Mouse (Mus musculus) kidney, postnatal 0 days (tissue): ENCODE measurements around the gene Grik1. TPM values are rescaled to one million over a fixed set of nuclear protein-coding genes. Genes with fewer than 3 reads are reported as not detected.

Source experiments
- ATAC-seq: fragments of 200-750 bp; cut with Nextera tagmentation; replicated peaks from 2 replicates; pipeline ENCODE4 v1.8.0; 2017; ENCODE audit warnings: low read depth, moderate number of reproducible peaks, moderate TSS enrichment, moderate library complexity; ENCODE audit not compliant: low FRiP score
- DNase-seq: peaks from one replicate; pipeline ENCODE4 v3.0.0-alpha.2; 2016; ENCODE audit warnings: low spot score
- H3K27ac ChIP-seq: fragments of 300-500 bp; sonication (generic); 2 replicates; pipeline ENCODE4 v1.5.1; 2014; ENCODE audit warnings: mild to moderate bottlenecking
- H3K27me3 ChIP-seq: fragments of 300-500 bp; sonication (generic); 2 replicates; pipeline ENCODE4 v1.6.1; 2014; ENCODE audit warnings: low read length, mixed read lengths; ENCODE audit not compliant: insufficient read depth
- H3K36me3 ChIP-seq: fragments of 300-500 bp; sonication (generic); 2 replicates; pipeline ENCODE4 v1.6.1; 2014; ENCODE audit warnings: low read length, mixed read lengths; ENCODE audit not compliant: insufficient read depth
- H3K4me1 ChIP-seq: fragments of 300-500 bp; sonication (generic); replicated peaks from 2 replicates; pipeline ENCODE4 v1.6.1; 2014; ENCODE audit warnings: antibody characterized with exemption, low read length, mixed read lengths; ENCODE audit not compliant: insufficient read depth
- H3K4me2 ChIP-seq: fragments of 300-500 bp; sonication (generic); 2 replicates; pipeline ENCODE4 v1.6.1; 2014; ENCODE audit warnings: mild to moderate bottlenecking, low read length, moderate library complexity, mixed read lengths
- H3K4me3 ChIP-seq: fragments of 300-500 bp; sonication (generic); replicated peaks from 2 replicates; pipeline ENCODE4 v1.5.1; 2014; ENCODE audit warnings: low read depth, low read length
- H3K9ac ChIP-seq: fragments of 300-500 bp; sonication (generic); 2 replicates; pipeline ENCODE4 v1.6.1; 2014; ENCODE audit warnings: low read depth, low read length
- H3K9me3 ChIP-seq: fragments of 300-500 bp; sonication (generic); replicated peaks from 2 replicates; pipeline ENCODE4 v1.6.1; 2016; ENCODE audit warnings: low read length, inconsistent platforms, mixed read lengths
- CTCF ChIP-seq: IDR thresholded peaks from 2 replicates; pipeline ENCODE4 v1.5.1; 2016; ENCODE audit warnings: antibody characterized with exemption, low read depth, mild to moderate bottlenecking, moderate library complexity
- whole genome bisulfite sequencing: fragments of 180-500 bp; shearing (Covaris S2); extraction: QIAGEN DNeasy Blood & Tissue Kit; methylation state at CpG from one replicate; pipeline ENCODE4 v1.1.7; 2014; 5-methylcytosine and 5-hydroxymethylcytosine counted together
- polyA plus RNA-seq: library from polyadenylated mRNA; unstranded; fragments of >200 nt; fragmentation: Nextera tagmentation; extraction: Ambion mirVana; gene quantifications from 2 replicates; pipeline ENCODE4 v1.2.1, GENCODE M21; 2015

Gene Grik1
- polyA plus RNA-seq, 1 experiment from 2014 or later = 0.34 TPM

DNA sequence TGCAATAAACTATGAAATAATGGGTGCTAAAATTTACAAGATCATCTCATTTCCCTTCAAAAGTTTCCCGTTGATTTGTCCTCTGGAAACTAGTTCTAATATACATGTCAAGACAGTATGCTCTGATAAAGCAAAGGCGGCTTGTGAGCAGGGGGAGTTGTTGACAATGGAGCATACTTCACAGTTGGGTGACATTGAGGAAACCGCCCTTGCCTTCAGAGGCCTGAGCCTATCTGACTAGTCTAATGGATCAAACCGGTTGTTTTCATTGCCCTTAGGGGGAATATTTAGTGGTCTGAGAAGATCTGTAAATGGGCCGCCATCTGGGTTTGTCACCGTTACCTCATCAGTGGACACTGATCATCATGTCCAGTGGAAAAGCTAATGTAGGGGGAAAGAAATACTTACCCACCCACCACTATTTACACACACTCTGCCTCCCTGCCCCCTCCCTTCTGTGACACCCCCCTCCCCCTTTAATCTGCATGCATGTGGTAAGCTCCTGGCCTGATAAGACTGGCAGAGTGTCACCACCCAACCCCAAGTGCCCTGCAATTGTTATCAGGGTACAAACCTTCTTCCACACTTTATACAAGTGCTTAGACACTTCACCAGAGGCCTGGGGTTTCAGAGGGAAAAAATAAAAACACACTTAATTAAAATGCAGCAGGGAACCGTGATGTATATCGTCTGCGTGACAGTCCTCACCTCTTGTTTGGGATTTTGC lies 335.2 kb downstream of the Grik1 start:
- no peak overlapping the region for H3K4me3 ChIP-seq
- H3K36me3 ChIP-seq = no peaks in the 10 kb centered on the region
- no peak overlapping the region for H3K27ac ChIP-seq
- WGBS = 48% methylated on average over 9 of the region's 9 CpGs
- TF ChIP-seq CTCF = no peak
- H3K27me3 ChIP-seq = no peaks in the 10 kb centered on the region
- DNase-seq (peak; percentile 65), ATAC-seq (peak; percentile 62)
- H3K9ac ChIP-seq = no peak overlapping the region
- H3K9me3 ChIP-seq = no peaks in the 10 kb centered on the region
- 0 out of 2 replicates have a peak, but pooled peaks cover 3% of the 10 kb centered on the region for H3K4me1 ChIP-seq
- H3K4me2 ChIP-seq = no peak overlapping the region

DNA sequence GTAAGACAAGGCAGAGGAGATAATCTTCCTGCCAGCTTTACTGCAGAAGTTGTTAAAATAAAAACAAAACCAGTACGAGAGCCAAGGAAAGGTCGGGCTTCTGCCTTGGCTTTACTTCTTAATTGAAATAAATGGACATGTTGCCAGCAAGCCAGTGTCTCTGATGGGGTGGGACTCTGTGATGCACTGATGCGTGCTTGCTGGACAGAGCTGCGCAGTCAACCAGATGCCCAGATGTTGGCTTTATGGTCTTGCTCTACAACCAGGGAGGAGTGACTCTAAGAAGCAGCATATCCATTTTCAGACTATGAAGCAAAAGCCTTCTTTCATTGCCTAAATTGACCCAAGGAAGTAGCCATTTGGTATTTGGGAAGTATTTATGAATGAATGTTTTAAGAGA lies 336.9 kb downstream of the Grik1 start:
- 52% methylated on average over 4 of the region's 4 CpGs for WGBS
- TF ChIP-seq CTCF = no peak
- ATAC-seq = 0 out of 2 replicates have a peak, but pooled peaks have one; percentile 44
- Histone ChIP-seq H3K4me2 (no peak overlapping the region), H3K9me3 (no peaks in the 10 kb centered on the region), H3K36me3 (no peaks in the 10 kb centered on the region), H3K9ac (no peak overlapping the region), H3K27me3 (no peaks in the 10 kb centered on the region), H3K27ac (no peak overlapping the region), H3K4me1 (0 out of 2 replicates have a peak, but pooled peaks cover 3% of the 10 kb centered on the region), H3K4me3 (no peak overlapping the region)
- DNase-seq = peak; percentile 47

DNA sequence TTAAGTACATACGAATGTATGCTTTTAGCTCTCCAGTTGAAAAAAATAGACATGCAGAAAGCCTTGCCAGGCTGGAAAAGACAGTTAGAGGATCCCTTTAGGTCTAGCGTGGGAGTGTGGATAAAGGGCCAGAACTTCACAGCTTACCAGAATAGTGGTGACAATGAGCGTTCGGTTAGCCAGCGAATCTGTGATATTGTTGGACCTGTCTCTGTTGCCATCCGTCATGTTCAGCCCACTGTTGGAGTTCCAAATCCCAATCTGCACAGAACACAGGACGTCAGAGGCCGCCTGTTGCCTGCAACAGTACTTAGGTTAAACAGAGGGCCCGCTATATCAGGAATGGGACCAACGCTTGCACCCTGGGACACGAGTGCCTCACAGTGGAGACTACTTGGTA lies 340.2 kb downstream of the Grik1 start:
- H3K4me1 ChIP-seq = 0 out of 2 replicates have a peak, but pooled peaks cover 3% of the 10 kb centered on the region
- no peak overlapping the region for H3K9ac ChIP-seq
- DNase-seq (no peak), ATAC-seq (no peak)
- H3K36me3 ChIP-seq = no peaks in the 10 kb centered on the region
- no peak overlapping the region for H3K4me2 ChIP-seq
- TF ChIP-seq CTCF = no peak
- H3K4me3 ChIP-seq = no peak overlapping the region
- H3K27ac ChIP-seq = no peak overlapping the region
- H3K27me3 ChIP-seq = no peaks in the 10 kb centered on the region
- 80% methylated on average over 11 of the region's 11 CpGs for WGBS
- no peaks in the 10 kb centered on the region for H3K9me3 ChIP-seq

DNA sequence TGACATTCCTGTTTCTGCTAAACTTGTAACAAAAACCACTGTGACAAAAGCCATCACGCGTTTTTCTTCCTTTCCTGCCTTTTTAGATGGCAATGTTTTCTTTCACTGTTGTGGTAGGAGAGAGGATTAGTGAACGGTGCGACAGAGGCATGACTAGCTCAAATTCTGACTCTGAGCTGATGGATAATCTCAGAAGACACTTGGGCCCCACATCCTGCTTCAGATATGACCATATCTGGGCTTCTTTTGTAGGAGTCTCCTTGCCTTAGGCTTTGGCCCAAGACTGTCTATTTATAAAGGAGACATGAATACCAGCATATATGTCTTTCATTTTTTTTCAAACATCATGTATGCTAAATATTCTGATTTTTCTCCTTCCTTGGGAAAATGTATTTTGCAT lies 341.9 kb downstream of the Grik1 start:
- Histone ChIP-seq H3K27me3 (no peaks in the 10 kb centered on the region), H3K4me2 (no peak overlapping the region), H3K27ac (no peak overlapping the region), H3K9ac (no peak overlapping the region), H3K4me1 (0 out of 2 replicates have a peak, but pooled peaks cover 2% of the 10 kb centered on the region), H3K36me3 (no peaks in the 10 kb centered on the region), H3K4me3 (no peak overlapping the region), H3K9me3 (no peaks in the 10 kb centered on the region)
- DNase-seq (no peak), ATAC-seq (no peak)
- no peak for TF ChIP-seq CTCF
- WGBS = 75% methylated on average over 4 of the region's 4 CpGs

DNA sequence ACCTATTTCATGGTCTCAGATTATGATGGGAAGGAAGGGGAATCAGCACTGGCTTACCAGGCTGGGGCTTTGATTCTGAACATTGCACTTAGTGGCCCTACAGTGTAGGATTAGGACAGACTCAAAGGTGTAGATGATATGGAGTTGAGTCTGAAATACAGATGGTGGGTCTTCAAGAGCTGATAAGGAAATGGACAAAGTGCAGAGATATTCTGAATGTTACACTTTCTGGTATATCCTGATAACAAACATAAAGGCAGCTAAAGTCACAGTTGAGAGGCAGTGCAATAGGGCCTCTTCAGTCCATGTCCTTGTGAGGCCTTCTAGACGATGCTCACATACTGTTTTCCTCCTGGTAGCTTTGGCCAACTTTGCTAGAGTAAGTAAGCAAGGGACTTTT lies 345.7 kb downstream of the Grik1 start:
- no peak overlapping the region for H3K4me3 ChIP-seq
- H3K4me1 ChIP-seq = no peaks in the 10 kb centered on the region
- H3K36me3 ChIP-seq = no peaks in the 10 kb centered on the region
- no peak for ATAC-seq
- H3K9me3 ChIP-seq = no peaks in the 10 kb centered on the region
- no peak overlapping the region for H3K27ac ChIP-seq
- no peak for DNase-seq
- no peak overlapping the region for H3K4me2 ChIP-seq
- TF ChIP-seq CTCF = no peak
- no peak overlapping the region for H3K9ac ChIP-seq
- H3K27me3 ChIP-seq = no peaks in the 10 kb centered on the region
- WGBS = 93% methylated on average over 1 of the region's 1 CpGs

DNA sequence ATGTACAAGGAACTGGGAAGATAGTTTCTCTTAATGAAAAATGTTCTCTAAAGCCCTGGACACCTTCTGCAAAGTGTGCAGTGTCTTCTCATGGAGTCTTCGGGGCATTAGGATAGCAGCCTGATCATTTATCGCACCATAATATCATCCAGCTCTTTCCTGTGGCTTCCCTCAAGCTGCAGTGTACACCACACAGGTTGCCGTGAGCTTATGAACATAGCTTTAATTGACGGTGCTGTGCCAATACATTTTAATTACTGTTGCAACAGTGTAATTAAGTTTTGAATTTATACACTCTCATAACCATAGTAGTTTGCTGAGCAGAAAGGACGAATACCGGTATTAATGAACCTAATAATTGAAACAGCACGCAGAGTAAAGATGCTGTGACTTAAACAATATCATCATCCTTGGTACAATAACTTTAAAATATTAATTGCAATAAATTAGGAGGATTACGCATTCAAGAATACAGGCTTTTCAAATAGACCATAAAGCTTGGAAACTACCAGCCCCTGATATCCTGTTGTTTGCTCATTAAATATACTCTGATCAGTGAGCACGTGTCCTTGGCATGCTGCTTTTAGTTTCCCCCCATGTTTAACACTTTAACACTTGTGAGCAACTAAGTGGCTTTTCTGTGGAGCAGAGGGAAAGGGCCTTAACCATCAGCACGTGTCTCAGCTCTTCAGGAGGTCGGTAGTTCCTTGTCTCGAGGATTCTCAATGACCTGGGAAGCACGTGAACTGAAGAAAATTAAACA lies 347.8 kb downstream of the Grik1 start:
- DNase-seq (no peak), ATAC-seq (no peak)
- Histone ChIP-seq H3K4me1 (no peaks in the 10 kb centered on the region), H3K9ac (no peak overlapping the region), H3K27ac (no peak overlapping the region), H3K4me3 (no peak overlapping the region), H3K9me3 (no peaks in the 10 kb centered on the region), H3K27me3 (no peaks in the 10 kb centered on the region), H3K36me3 (no peaks in the 10 kb centered on the region), H3K4me2 (no peak overlapping the region)
- no peak for TF ChIP-seq CTCF
- 88% methylated on average over 13 of the region's 13 CpGs for WGBS
